In genomic region chr3:152761116-152761515, GRCm38 (mm10) we compare ENCODE assay signal across 7 mouse cellular contexts. TPM values are rescaled to one million over a fixed set of nuclear protein-coding genes. Genes with fewer than 3 reads are reported as not detected.
DNase-seq lines count a peak whose midpoint lies in the region; ATAC-seq and TF ChIP-seq lines count a peak whose summit lies in the region.

No protein-coding gene starts in this region.

- 0 out of 2 replicates have a peak, but pooled peaks have one; percentile 5 for TF ChIP-seq CTCF in kidney, adult 2 months (conservative IDR thresholded peaks at IDR 0.05; ENCODE audit: insufficient read depth, insufficient read length, low read depth, low read length)

- TF ChIP-seq POLR2A in kidney, adult 2 months (IDR thresholded peaks at IDR 0.05; ENCODE audit: low read depth, low read length): no peak

- peaks cover 5% of the 10 kb centered on the region; the same call in 1 of the 2 replicates for H3K4me1 ChIP-seq in kidney, adult 2 months (ENCODE audit: control insufficient read depth, insufficient read depth, low read length)
- peaks cover 21% of the 10 kb centered on the region for H3K4me1 ChIP-seq in kidney, embryonic 15.5 days
- H3K4me1 ChIP-seq in liver, embryonic 12.5 days: peaks cover 86% of the 10 kb centered on the region

- H3K4me2 ChIP-seq in kidney, embryonic 15.5 days: no peak overlapping the region
- peak overlapping the region; percentile 31; the same call in 1 of the 2 replicates for H3K4me2 ChIP-seq in liver, embryonic 12.5 days

- H3K36me3 ChIP-seq in kidney, adult 2 months (ENCODE audit: control insufficient read depth, insufficient read depth, low read length): no peaks in the 10 kb centered on the region
- peaks cover 2% of the 10 kb centered on the region; the same call in 1 of the 2 replicates for H3K36me3 ChIP-seq in kidney, embryonic 15.5 days
- H3K36me3 ChIP-seq in liver, embryonic 12.5 days: 0 out of 2 replicates have a peak, but pooled peaks cover 4% of the 10 kb centered on the region

- H3K4me3 ChIP-seq in kidney, adult 2 months (ENCODE audit: insufficient read depth, low read depth, low read length): no peak overlapping the region
- H3K4me3 ChIP-seq in kidney, embryonic 15.5 days (replicated peaks): no peak overlapping the region
- no peak overlapping the region for H3K4me3 ChIP-seq in liver, embryonic 12.5 days

- H3K27ac ChIP-seq in kidney, adult 2 months (ENCODE audit: insufficient read depth, low read depth, low read length): no peak overlapping the region
- no peak overlapping the region for H3K27ac ChIP-seq in kidney, embryonic 15.5 days
- no peak overlapping the region for H3K27ac ChIP-seq in liver, embryonic 12.5 days

- H3K27me3 ChIP-seq in kidney, adult 2 months (replicated peaks; ENCODE audit: control insufficient read depth, insufficient read depth, low read length): no peaks in the 10 kb centered on the region
- H3K27me3 ChIP-seq in kidney, embryonic 15.5 days: no peaks in the 10 kb centered on the region
- H3K27me3 ChIP-seq in liver, embryonic 12.5 days (replicated peaks): no peaks in the 10 kb centered on the region

- H3K9ac ChIP-seq in kidney, embryonic 15.5 days: no peak overlapping the region
- no peak overlapping the region for H3K9ac ChIP-seq in liver, embryonic 12.5 days

- DNase-seq in kidney, adult 2 months: peak; percentile 56
- DNase-seq in ES-CJ7 (ENCODE audit: low read depth, low spot score): peak; percentile 44
- DNase-seq in adrenal gland, postnatal 14 days: peak; percentile 51
- peak; percentile 24 to 32 for DNase-seq in heart, adult 9 months (ENCODE audit: low spot score in 2 of 2)
- DNase-seq in thymus, postnatal 25 days: peak; percentile 11

- 16% methylated on average over 7 of the region's 7 CpGs for WGBS in kidney, adult 2 months
- WGBS in kidney, embryonic 15.5 days: 24% methylated on average over 7 of the region's 7 CpGs
- 21% methylated on average over 7 of the region's 7 CpGs for WGBS in liver, embryonic 12.5 days (ENCODE audit: insufficient replicate concordance)

- H3K9me3 ChIP-seq in kidney, embryonic 15.5 days (replicated peaks): no peaks in the 10 kb centered on the region
- no peaks in the 10 kb centered on the region for H3K9me3 ChIP-seq in liver, embryonic 12.5 days (replicated peaks)

- ATAC-seq in kidney, embryonic 15.5 days (replicated peaks; ENCODE audit: low FRiP score): no peak
- no peak for ATAC-seq in liver, embryonic 12.5 days

RNA-seq across cellular contexts. Expression of gene Pigk, which starts 47.2 kb away (rescaled TPM):
- 13.4 and 14.9 TPM in 2 replicates for polyA plus RNA-seq in kidney, adult 2 months (2012; rRNA removed)
- polyA plus RNA-seq in kidney, embryonic 15.5 days (2015; fragmentation: Nextera tagmentation; extraction: Ambion mirVana): 42.2 and 45.6 TPM in 2 replicates
- 46.9 and 56.1 TPM in 2 replicates for total RNA-seq in adrenal gland, postnatal 14 days (2021)
- polyA plus RNA-seq in liver, embryonic 12.5 days (2016; fragmentation: Nextera tagmentation; extraction: Ambion mirVana): 24.9 and 34.5 TPM in 2 replicates
